Mouse (Mus musculus) heart, adult 11 months (tissue): ENCODE measurements around the gene Uqcrc2.

Experiments used
- DNase-seq: peaks from one replicate; pipeline ENCODE4 v3.0.0; 2022

Gene Uqcrc2

GRCm38 (mm10) chr7:120693831-120694375 lies 58.9 kb downstream of the Uqcrc2 start:
- DNase-seq, result no peak

- peak; percentile 46 for DNase-seq
Observed at GRCm38 (mm10) chr7:120695196-120695595, 60.2 kb downstream of the Uqcrc2 start.

GRCm38 (mm10) chr7:120695641-120696040 lies 60.7 kb downstream of the Uqcrc2 start:
- peak; percentile 7 for DNase-seq

GRCm38 (mm10) chr7:120696331-120696730 lies 61.4 kb downstream of the Uqcrc2 start:
- DNase-seq, result peak; percentile 61

GRCm38 (mm10) chr7:120699586-120699985 lies 64.6 kb downstream of the Uqcrc2 start:
- DNase-seq, result peak; percentile 61

GRCm38 (mm10) chr7:120703888-120704287 lies 68.9 kb downstream of the Uqcrc2 start:
- DNase-seq, result no peak
